Mouse (Mus musculus): Measurements from ENCODE around the gene Cd300e.

Cd300e gene

GRCm38 (mm10) chr11:115062077-115062476 is at the start of gene Cd300e:
Cd300e (minus strand) TSS chr11:115062177.
- DNase-seq = no peak

- DNase-seq = no peak
Observed at GRCm38 (mm10) chr11:115110271-115110670, 48.3 kb upstream of the Cd300e start.

- DNase-seq = no peak
Observed at GRCm38 (mm10) chr11:115108176-115108575, 46.2 kb upstream of the Cd300e start.

DNA sequence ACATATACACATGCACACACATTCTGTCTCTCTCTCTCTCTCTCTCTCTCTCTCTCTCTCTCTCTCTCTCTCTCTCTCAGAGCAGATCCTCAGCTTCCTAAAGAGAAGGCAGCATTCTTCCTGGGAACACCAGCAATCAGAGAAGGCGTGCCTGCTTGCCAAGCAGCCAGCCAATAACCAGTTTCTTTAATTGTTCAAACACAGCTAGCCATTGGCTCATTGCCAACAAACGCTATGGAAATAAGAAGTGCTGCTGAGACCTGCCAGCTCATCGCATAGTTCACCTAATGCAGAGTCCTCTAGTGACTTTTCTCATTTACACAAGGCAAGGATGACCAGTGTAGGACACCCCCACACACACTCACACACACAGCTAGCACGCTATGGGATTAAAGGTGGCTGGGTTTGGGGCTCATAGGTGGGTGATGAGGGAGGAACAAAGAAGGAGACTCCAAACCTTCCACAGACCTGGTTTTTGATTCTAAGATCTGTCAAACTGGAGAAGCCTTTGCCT is 45.5 kb upstream of the Cd300e start:
- no peak for DNase-seq

GRCm38 (mm10) chr11:115106638-115107037 is 44.7 kb upstream of the Cd300e start:
- no peak for DNase-seq

GRCm38 (mm10) chr11:115104769-115105563 is 43.0 kb upstream of the Cd300e start:
- no peak for DNase-seq

- DNase-seq = no peak
Observed at GRCm38 (mm10) chr11:115103470-115104413, 41.8 kb upstream of the Cd300e start.

- DNase-seq = no peak
Observed at GRCm38 (mm10) chr11:115102116-115102515, 40.1 kb upstream of the Cd300e start.

DNA sequence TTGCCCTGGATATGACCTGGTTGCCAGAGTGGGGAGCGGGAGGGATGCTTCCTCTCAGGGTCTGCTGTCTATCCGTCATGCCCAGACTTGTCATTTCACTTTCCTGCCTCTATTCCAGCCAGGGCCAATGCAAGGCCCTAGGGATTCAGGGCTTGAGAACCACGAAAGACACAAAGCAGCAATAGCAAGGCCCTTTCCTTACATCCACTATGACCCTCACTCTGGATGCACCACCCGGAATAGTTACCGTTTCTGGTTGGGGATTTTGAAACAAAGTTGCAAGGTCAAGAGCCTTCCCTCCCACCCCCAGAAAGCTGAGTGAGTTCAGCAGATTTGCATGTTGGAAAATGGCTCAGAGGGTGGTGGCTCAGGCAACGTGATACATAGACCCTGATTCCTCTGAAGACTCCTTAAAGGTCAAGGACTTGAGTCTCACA is 39.7 kb upstream of the Cd300e start:
- DNase-seq = no peak

DNA sequence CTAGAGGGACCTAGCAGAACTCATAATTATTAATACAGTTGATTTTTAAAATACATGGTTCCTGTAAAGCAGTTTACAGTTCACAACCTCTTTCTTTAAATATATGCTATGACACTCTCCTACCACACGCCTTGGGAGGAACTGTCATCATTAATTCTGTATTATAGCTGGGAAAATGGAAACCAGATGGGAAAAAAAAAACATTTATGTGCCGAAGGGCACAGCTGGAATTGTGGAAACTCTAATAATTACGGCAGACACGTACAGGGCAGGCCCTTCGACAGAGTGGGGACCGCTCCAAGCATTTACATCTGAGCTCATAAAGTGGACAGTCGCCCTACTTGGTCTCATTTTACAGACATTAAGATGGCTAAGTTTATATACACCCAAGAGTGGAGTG is 38.8 kb upstream of the Cd300e start:
- no peak for DNase-seq

DNA sequence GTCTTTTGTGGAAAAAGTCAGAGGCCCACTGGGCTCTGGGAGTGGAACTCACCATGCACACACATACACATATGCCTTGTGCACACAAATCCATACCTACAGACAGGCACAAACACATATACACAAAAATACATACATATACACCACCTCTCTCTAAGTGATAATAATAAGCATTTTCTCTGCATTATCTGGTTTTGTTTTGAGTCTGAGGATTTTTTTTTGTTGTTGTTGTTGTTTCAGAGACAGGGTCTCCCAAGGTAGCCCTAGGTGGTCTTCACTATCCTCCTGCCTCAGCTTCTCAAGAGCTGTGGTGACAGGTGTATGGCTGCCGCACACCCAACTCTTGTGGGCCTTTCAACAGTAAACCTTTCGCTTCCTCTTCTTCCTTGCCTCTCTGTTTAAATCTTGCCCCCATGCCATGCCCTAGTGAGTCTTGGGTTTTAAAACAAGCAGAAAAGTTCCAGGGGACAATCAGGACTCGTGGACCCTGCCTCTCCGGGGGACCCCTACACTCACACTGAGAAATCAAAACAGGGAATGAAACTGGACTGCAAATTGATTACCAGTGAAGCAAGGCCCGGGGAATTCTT is 38.1 kb upstream of the Cd300e start:
- no peak for DNase-seq

DNA sequence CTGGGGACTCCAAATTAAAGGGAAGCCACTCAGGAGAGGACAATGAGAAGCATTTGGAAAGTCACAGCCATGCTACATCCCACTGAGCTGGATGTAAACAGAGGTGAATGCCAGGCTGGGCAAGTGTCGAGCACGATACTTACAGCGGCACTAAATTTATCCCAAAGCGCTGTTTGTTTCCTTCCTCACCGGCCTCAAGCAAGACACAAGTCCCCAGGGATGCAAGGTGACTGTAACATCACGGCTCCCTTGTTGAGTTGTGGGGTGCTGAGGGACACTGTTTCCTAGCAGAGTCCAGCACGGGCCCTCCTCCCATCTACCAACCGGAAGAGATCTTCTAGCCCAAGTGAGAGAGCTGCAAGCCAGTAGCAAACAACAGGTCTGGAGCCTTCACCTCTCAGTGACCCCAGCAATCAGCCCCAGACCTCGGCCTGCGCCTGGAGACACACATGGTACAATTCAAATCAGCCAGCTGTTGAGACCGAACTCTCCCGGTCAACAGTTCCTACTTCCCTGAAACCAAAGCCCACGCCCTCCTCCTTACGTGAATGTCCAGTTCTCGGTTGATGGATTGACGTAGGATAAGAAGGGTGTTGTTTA is 37.4 kb upstream of the Cd300e start:
- no peak for DNase-seq

DNA sequence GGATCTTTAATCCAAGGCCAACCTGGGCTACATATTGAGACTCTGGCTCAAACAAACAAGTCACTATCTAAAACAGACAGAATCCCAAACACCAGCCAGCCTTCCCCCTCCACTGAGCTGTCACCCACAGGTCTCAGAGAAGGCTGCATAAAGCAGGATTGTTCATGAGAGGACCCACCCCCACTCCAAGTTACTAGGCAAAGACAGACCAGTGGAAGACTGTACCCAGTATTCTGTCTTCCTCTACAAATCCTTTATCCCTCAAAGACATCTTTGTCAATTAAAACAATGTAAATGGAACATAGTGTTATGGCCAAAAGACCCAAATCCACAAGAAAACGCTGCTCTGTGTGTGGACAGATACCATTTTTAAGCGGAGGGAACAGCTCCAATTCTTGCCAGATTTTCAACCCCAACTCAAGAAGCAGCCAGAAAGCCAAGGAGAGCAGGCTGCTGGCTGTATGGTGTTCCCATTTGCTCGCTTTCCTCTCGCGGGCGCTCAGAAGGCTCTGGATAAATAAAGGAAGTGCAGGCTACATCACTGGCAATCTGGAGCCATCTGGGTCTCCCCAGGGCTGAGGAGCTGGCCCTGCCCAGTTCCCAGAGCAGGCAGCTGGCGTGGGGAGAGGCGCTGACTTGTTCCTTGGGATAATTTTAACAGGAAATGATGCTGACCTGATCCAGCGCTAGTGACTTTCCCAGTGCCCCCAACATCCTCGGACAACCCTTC is 36.4 kb upstream of the Cd300e start:
- peak; percentile 23 for DNase-seq

GRCm38 (mm10) chr11:115092140-115092539 is 30.2 kb upstream of the Cd300e start:
- DNase-seq = no peak

GRCm38 (mm10) chr11:115091362-115091901 is 29.5 kb upstream of the Cd300e start, which contains the start of gene Rab37:
Rab37 (plus strand) TSS chr11:115091431.
- no peak for DNase-seq

- DNase-seq = no peak
Observed at GRCm38 (mm10) chr11:115089853-115090252, 27.9 kb upstream of the Cd300e start.

GRCm38 (mm10) chr11:115086213-115086612 is 24.2 kb upstream of the Cd300e start:
- no peak for DNase-seq

DNA sequence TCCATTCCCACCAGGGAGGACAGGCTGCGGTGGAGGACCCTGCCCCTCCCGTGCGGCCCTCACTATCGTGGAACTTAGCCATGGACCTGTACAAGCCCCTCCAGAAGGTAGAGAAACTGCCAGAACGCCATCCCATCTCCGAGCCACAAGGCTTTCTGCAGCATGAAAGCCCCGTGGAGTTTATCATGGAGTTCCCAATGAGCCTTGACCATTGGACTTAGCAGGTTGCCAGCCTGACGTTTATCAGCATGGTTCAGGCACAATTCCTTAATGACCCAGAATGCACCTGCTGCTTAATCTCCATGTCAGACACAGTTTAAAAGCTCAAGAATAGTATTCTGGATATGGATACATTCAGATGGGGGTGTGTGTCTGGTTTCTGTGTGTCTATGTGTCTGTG is 23.1 kb upstream of the Cd300e start:
- no peak for DNase-seq

DNA sequence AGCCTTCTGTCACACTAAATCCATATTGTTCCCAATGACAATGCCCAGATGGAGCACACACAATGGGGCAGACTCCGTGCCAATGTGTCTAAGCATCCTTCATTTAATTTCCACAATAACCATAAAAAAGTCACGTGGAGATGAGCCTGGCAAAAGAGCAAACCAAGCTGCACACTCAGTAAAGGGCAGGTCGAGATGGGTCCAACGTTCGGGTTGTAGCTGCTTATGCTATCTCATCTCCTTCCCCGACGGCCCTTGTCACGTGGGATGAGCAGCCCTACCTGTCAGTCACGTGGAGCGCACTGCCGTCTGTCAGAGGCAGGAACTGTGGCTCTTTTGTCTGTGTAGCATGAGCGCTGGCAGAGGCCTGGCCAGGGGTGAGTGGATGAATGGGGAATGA is 22.6 kb upstream of the Cd300e start:
- DNase-seq = no peak

GRCm38 (mm10) chr11:115083376-115084139 is 21.6 kb upstream of the Cd300e start:
- peak; percentile 86 for DNase-seq

GRCm38 (mm10) chr11:115082196-115082595 is 20.2 kb upstream of the Cd300e start:
- DNase-seq = no peak

Measured in right cerebral cortex, postnatal 14 days (tissue).